Mouse (Mus musculus) liver, embryonic 15.5 days (tissue): ENCODE measurements at regions not wholly inside any gene's neighbourhood (a gene's known extent, or its start where the extent isn't known, plus 50 kb on each side); places are given as distances from the start of the nearest gene placed in this dataset.

Experiments
- ATAC-seq: fragments of 200-750 bp; cut with Nextera tagmentation; 2 replicates; pipeline ENCODE4 v1.8.0; 2017; ENCODE audit warnings: moderate number of reproducible peaks, mild to moderate bottlenecking, moderate library complexity; ENCODE audit not compliant: insufficient read depth
- H3K27ac ChIP-seq: fragments of 300-500 bp; sonication (generic); replicated peaks from 2 replicates; pipeline ENCODE4 v1.5.1; 2015; ENCODE audit warnings: mild to moderate bottlenecking, inconsistent platforms
- H3K27me3 ChIP-seq: fragments of 300-500 bp; sonication (generic); 2 replicates; pipeline ENCODE4 v1.6.1; 2015; ENCODE audit warnings: mild to moderate bottlenecking, inconsistent platforms
- H3K36me3 ChIP-seq: fragments of 300-500 bp; sonication (generic); replicated peaks from 2 replicates; pipeline ENCODE4 v1.6.1; 2015; ENCODE audit warnings: moderate library complexity, mild to moderate bottlenecking, inconsistent platforms
- H3K4me1 ChIP-seq: fragments of 300-500 bp; sonication (generic); replicated peaks from 2 replicates; pipeline ENCODE4 v1.6.1; 2015; ENCODE audit warnings: inconsistent platforms
- H3K4me2 ChIP-seq: fragments of 300-500 bp; sonication (generic); 2 replicates; pipeline ENCODE4 v1.6.1; 2015; ENCODE audit warnings: moderate library complexity, mild to moderate bottlenecking, inconsistent platforms
- H3K4me3 ChIP-seq: fragments of 300-500 bp; sonication (generic); replicated peaks from 2 replicates; pipeline ENCODE4 v1.5.1; 2015; ENCODE audit warnings: mild to moderate bottlenecking, inconsistent platforms
- H3K9ac ChIP-seq: fragments of 300-500 bp; sonication (generic); 2 replicates; pipeline ENCODE4 v1.6.1; 2015; ENCODE audit warnings: moderate library complexity, mild to moderate bottlenecking, inconsistent platforms
- H3K9me3 ChIP-seq: fragments of 300-500 bp; sonication (generic); replicated peaks from 2 replicates; pipeline ENCODE4 v1.6.1; 2016; ENCODE audit warnings: inconsistent platforms
- WGBS: fragments of 180-500 bp; shearing (Covaris S2); methylation state at CpG from one replicate; pipeline ENCODE4 v1.1.7; 2015; ENCODE audit warnings: mixed read lengths; ENCODE audit not compliant: insufficient replicate concordance; 5-methylcytosine and 5-hydroxymethylcytosine counted together

- H3K4me2 ChIP-seq = no peak overlapping the region
- H3K36me3 ChIP-seq = no peaks in the 10 kb centered on the region
- H3K27ac ChIP-seq = no peak overlapping the region
- no peaks in the 10 kb centered on the region for H3K27me3 ChIP-seq
- H3K4me3 ChIP-seq = no peak overlapping the region
- no peak for ATAC-seq
- no peaks in the 10 kb centered on the region for H3K9me3 ChIP-seq
- H3K4me1 ChIP-seq = no peaks in the 10 kb centered on the region
- no peak overlapping the region for H3K9ac ChIP-seq
- WGBS = 67% methylated on average over 11 of the region's 11 CpGs
Observed at GRCm38 (mm10) chr4:47534959-47535358, 60.5 kb downstream of the Sec61b start.

- H3K36me3 ChIP-seq = no peaks in the 10 kb centered on the region
- 21% methylated on average over 3 of the region's 3 CpGs for WGBS
- H3K9ac ChIP-seq = no peak overlapping the region
- no peak overlapping the region for H3K27ac ChIP-seq
- ATAC-seq = no peak
- H3K27me3 ChIP-seq = no peaks in the 10 kb centered on the region
- H3K4me2 ChIP-seq = no peak overlapping the region
- no peaks in the 10 kb centered on the region for H3K9me3 ChIP-seq
- H3K4me3 ChIP-seq = no peak overlapping the region
- no peaks in the 10 kb centered on the region for H3K4me1 ChIP-seq
Observed at GRCm38 (mm10) chr4:47567694-47568093, 93.2 kb downstream of the Sec61b start.

GRCm38 (mm10) chr4:47570846-47571245, 96.4 kb downstream of the Sec61b start:
- Histone ChIP-seq H3K4me1 (no peaks in the 10 kb centered on the region), H3K27me3 (no peaks in the 10 kb centered on the region), H3K9ac (no peak overlapping the region), H3K4me3 (no peak overlapping the region), H3K9me3 (no peaks in the 10 kb centered on the region), H3K4me2 (no peak overlapping the region), H3K27ac (no peak overlapping the region), H3K36me3 (no peaks in the 10 kb centered on the region)
- 65% methylated on average over 5 of the region's 5 CpGs for WGBS
- ATAC-seq = no peak

GRCm38 (mm10) chr4:47576011-47576410, 101.6 kb downstream of the Sec61b start:
- H3K27ac ChIP-seq = no peak overlapping the region
- no peaks in the 10 kb centered on the region for H3K9me3 ChIP-seq
- no peak overlapping the region for H3K4me3 ChIP-seq
- no peak for ATAC-seq
- H3K4me1 ChIP-seq = no peaks in the 10 kb centered on the region
- H3K4me2 ChIP-seq = no peak overlapping the region
- H3K36me3 ChIP-seq = no peaks in the 10 kb centered on the region
- H3K9ac ChIP-seq = no peak overlapping the region
- no peaks in the 10 kb centered on the region for H3K27me3 ChIP-seq
- 68% methylated on average over 4 of the region's 4 CpGs for WGBS

GRCm38 (mm10) chr4:47577490-47577889, 103.0 kb downstream of the Sec61b start:
- no peaks in the 10 kb centered on the region for H3K36me3 ChIP-seq
- H3K4me3 ChIP-seq = no peak overlapping the region
- 60% methylated on average over 3 of the region's 3 CpGs for WGBS
- H3K27me3 ChIP-seq = no peaks in the 10 kb centered on the region
- no peaks in the 10 kb centered on the region for H3K9me3 ChIP-seq
- no peak overlapping the region for H3K27ac ChIP-seq
- no peak for ATAC-seq
- no peak overlapping the region for H3K9ac ChIP-seq
- no peaks in the 10 kb centered on the region for H3K4me1 ChIP-seq
- H3K4me2 ChIP-seq = no peak overlapping the region

- Histone ChIP-seq H3K4me2 (no peak overlapping the region), H3K36me3 (no peaks in the 10 kb centered on the region), H3K27me3 (no peaks in the 10 kb centered on the region), H3K27ac (no peak overlapping the region), H3K4me3 (no peak overlapping the region), H3K9ac (no peak overlapping the region), H3K9me3 (no peaks in the 10 kb centered on the region), H3K4me1 (no peaks in the 10 kb centered on the region)
- ATAC-seq = no peak
- 81% methylated on average over 10 of the region's 10 CpGs for WGBS
Observed at GRCm38 (mm10) chr4:47578637-47579036, 104.2 kb downstream of the Sec61b start.

- H3K36me3 ChIP-seq = no peaks in the 10 kb centered on the region
- no peak overlapping the region for H3K4me3 ChIP-seq
- H3K9me3 ChIP-seq = no peaks in the 10 kb centered on the region
- 78% methylated on average over 5 of the region's 5 CpGs for WGBS
- no peaks in the 10 kb centered on the region for H3K4me1 ChIP-seq
- H3K27me3 ChIP-seq = no peaks in the 10 kb centered on the region
- no peak for ATAC-seq
- no peak overlapping the region for H3K27ac ChIP-seq
- H3K9ac ChIP-seq = no peak overlapping the region
- no peak overlapping the region for H3K4me2 ChIP-seq
Observed at GRCm38 (mm10) chr4:47580556-47580955, 106.1 kb downstream of the Sec61b start.

- H3K9ac ChIP-seq = no peak overlapping the region
- no peaks in the 10 kb centered on the region for H3K4me1 ChIP-seq
Observed at GRCm38 (mm10) chr4:47587256-47587655, 112.8 kb downstream of the Sec61b start.

GRCm38 (mm10) chr4:47592271-47592986, 118.0 kb downstream of the Sec61b start:
- Histone ChIP-seq H3K9me3 (no peaks in the 10 kb centered on the region), H3K27ac (no peak overlapping the region), H3K9ac (no peak overlapping the region), H3K4me3 (no peak overlapping the region), H3K36me3 (no peaks in the 10 kb centered on the region), H3K27me3 (no peaks in the 10 kb centered on the region), H3K4me2 (no peak overlapping the region), H3K4me1 (no peaks in the 10 kb centered on the region)
- 61% methylated on average over 11 of the region's 11 CpGs for whole genome bisulfite sequencing
- no peak for ATAC-seq

More at GRCm38 (mm10) chr4:47587256-47587655, 112.8 kb downstream of the Sec61b start:
- no peaks in the 10 kb centered on the region for H3K9me3 ChIP-seq
- no peak overlapping the region for H3K4me3 ChIP-seq
- no peaks in the 10 kb centered on the region for H3K36me3 ChIP-seq
- no peaks in the 10 kb centered on the region for H3K27me3 ChIP-seq
- WGBS = 37% methylated on average over 5 of the region's 5 CpGs
- no peak for ATAC-seq
- no peak overlapping the region for H3K4me2 ChIP-seq
- H3K27ac ChIP-seq = no peak overlapping the region

- Histone ChIP-seq H3K9ac (no peak overlapping the region), H3K27ac (no peak overlapping the region), H3K4me3 (no peak overlapping the region), H3K9me3 (no peaks in the 10 kb centered on the region), H3K4me1 (no peaks in the 10 kb centered on the region), H3K27me3 (no peaks in the 10 kb centered on the region), H3K36me3 (no peaks in the 10 kb centered on the region), H3K4me2 (no peak overlapping the region)
- ATAC-seq = no peak
- WGBS = 64% methylated on average over 7 of the region's 7 CpGs
Observed at GRCm38 (mm10) chr4:47593155-47593554, 118.7 kb downstream of the Sec61b start.

- Histone ChIP-seq H3K4me2 (no peak overlapping the region), H3K27me3 (no peaks in the 10 kb centered on the region), H3K9ac (no peak overlapping the region), H3K4me1 (no peaks in the 10 kb centered on the region), H3K9me3 (no peaks in the 10 kb centered on the region), H3K27ac (no peak overlapping the region), H3K4me3 (no peak overlapping the region), H3K36me3 (no peaks in the 10 kb centered on the region)
- no peak for ATAC-seq
- WGBS = 76% methylated on average over 6 of the region's 6 CpGs
Observed at GRCm38 (mm10) chr4:47594171-47594570, 119.7 kb downstream of the Sec61b start.

GRCm38 (mm10) chr4:47595841-47596240, 121.4 kb downstream of the Sec61b start:
- Histone ChIP-seq H3K9me3 (no peaks in the 10 kb centered on the region), H3K4me1 (no peaks in the 10 kb centered on the region), H3K4me3 (no peak overlapping the region), H3K27me3 (no peaks in the 10 kb centered on the region), H3K36me3 (no peaks in the 10 kb centered on the region), H3K4me2 (no peak overlapping the region), H3K27ac (no peak overlapping the region), H3K9ac (no peak overlapping the region)
- no peak for ATAC-seq
- WGBS = 69% methylated on average over 10 of the region's 10 CpGs
